Mouse (Mus musculus): Measurements from ENCODE around the gene Auts2. TPM values are rescaled to one million over a fixed set of nuclear protein-coding genes. Genes with fewer than 3 reads are reported as not detected.

Gene Auts2
- polyA plus RNA-seq, 1 experiment from 2014 or later = 29.4 TPM

DNA sequence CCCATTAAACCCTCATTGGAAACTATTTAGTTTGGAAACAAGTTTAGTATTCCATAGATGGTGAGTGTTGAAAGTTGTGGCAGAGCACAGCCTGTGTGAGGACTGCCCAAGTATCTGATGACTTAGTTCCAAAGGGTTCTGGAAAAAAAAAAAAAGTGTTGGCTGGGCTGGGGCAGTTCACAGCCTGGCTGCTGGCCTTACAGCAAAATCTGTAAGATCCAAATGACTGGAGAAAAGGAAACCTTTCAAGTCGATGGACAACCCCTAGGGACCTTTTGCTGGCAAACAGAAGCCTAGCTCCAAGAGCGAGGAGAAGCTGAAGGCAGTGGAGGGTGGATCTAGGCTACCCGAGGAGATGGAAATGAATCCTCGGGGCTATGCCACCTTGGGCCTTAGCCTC is 869.4 kb downstream of the Auts2 start:
- no peak overlapping the region for H3K4me3 ChIP-seq (ENCODE audit: low read depth, low read length)
- no peaks in the 10 kb centered on the region for H3K36me3 ChIP-seq (ENCODE audit: control insufficient read depth, insufficient read depth, low read length)
- H3K9me3 ChIP-seq (ENCODE audit: control insufficient read depth, low read length) = no peaks in the 10 kb centered on the region
- ATAC-seq (ENCODE audit: low read depth) = no peak
- H3K4me2 ChIP-seq (ENCODE audit: low read depth, low read length) = no peak overlapping the region
- H3K4me1 ChIP-seq (ENCODE audit: control insufficient read depth, insufficient read depth, low read length) = no peaks in the 10 kb centered on the region
- 60% methylated on average over 4 of the region's 4 CpGs for WGBS
- peak; percentile 47 for DNase-seq (ENCODE audit: low spot score)
- no peaks in the 10 kb centered on the region for H3K27me3 ChIP-seq (replicated peaks; ENCODE audit: control insufficient read depth, insufficient read depth, low read length)
- no peak overlapping the region for H3K27ac ChIP-seq (replicated peaks; ENCODE audit: low read depth, low read length)
- no peak overlapping the region for H3K9ac ChIP-seq (ENCODE audit: low read depth, low read length)

DNA sequence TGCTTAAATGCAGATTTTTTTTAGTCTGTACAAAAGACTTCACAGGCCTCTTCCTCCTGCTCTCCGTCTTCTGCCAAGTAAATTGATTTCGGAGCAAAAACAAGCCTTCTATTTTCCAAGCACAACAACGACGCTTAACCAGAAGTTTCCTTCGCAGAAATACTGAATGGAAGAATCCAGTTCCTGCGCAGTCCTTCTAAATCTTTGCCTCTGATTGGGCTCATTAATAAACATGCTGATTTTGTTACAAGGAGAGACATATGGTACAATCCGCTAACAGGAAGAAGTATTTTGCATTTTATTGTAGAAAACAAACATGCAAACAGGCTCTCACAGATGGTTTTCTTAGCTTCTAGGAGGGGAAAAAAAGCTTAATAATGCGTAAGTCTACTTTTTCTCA is 878.1 kb downstream of the Auts2 start:
- no peaks in the 10 kb centered on the region for H3K27me3 ChIP-seq (replicated peaks; ENCODE audit: control insufficient read depth, insufficient read depth, low read length)
- H3K4me3 ChIP-seq (ENCODE audit: low read depth, low read length) = no peak overlapping the region
- 76% methylated on average over 8 of the region's 8 CpGs for WGBS
- H3K27ac ChIP-seq (replicated peaks; ENCODE audit: low read depth, low read length) = no peak overlapping the region
- H3K9ac ChIP-seq (ENCODE audit: low read depth, low read length) = no peak overlapping the region
- H3K4me1 ChIP-seq (ENCODE audit: control insufficient read depth, insufficient read depth, low read length) = no peaks in the 10 kb centered on the region
- 0 out of 2 replicates have a peak, but pooled peaks cover 3% of the 10 kb centered on the region for H3K9me3 ChIP-seq (ENCODE audit: control insufficient read depth, low read length)
- no peak for ATAC-seq (ENCODE audit: low read depth)
- no peak for DNase-seq (ENCODE audit: low spot score)
- H3K4me2 ChIP-seq (ENCODE audit: low read depth, low read length) = no peak overlapping the region
- H3K36me3 ChIP-seq (ENCODE audit: control insufficient read depth, insufficient read depth, low read length) = no peaks in the 10 kb centered on the region

GRCm38 (mm10) chr5:131664657-131665056 is 878.5 kb downstream of the Auts2 start:
- ATAC-seq (ENCODE audit: low read depth) = no peak
- WGBS = 91% methylated on average over 7 of the region's 7 CpGs

DNA sequence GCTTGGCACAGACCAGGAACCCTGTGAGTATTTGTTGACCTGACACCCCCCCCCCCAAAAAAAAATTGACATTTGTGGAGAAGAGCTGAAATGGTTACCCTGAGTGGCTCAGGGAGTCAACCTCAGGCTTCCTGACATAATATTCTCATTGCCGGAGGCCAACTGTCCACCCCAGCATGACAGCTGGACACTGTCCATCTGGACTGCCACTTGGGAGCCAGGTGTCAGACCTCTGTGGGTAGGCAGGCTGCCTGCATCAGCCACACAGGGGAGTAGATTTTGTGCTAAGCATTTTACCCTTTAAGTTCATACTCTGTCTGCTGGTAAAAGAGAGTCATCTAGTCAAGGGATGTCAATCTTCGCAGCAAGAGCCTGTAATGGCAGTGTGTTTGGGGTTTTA is 880.5 kb downstream of the Auts2 start:
- DNase-seq (ENCODE audit: low spot score) = no peak
- Histone ChIP-seq H3K4me2 (ENCODE audit: low read depth, low read length) (no peak overlapping the region), H3K27ac (replicated peaks; ENCODE audit: low read depth, low read length) (no peak overlapping the region), H3K9ac (ENCODE audit: low read depth, low read length) (no peak overlapping the region), H3K4me1 (ENCODE audit: control insufficient read depth, insufficient read depth, low read length) (no peaks in the 10 kb centered on the region), H3K9me3 (ENCODE audit: control insufficient read depth, low read length) (0 out of 2 replicates have a peak, but pooled peaks cover 3% of the 10 kb centered on the region), H3K4me3 (ENCODE audit: low read depth, low read length) (no peak overlapping the region), H3K27me3 (replicated peaks; ENCODE audit: control insufficient read depth, insufficient read depth, low read length) (no peaks in the 10 kb centered on the region), H3K36me3 (ENCODE audit: control insufficient read depth, insufficient read depth, low read length) (no peaks in the 10 kb centered on the region)
- ATAC-seq (ENCODE audit: low read depth) = no peak
- WGBS = 81% methylated on average over 2 of the region's 2 CpGs

More at GRCm38 (mm10) chr5:131664657-131665056, 878.5 kb downstream of the Auts2 start:
- Histone ChIP-seq H3K4me3 (ENCODE audit: low read depth, low read length) (no peak overlapping the region), H3K36me3 (ENCODE audit: control insufficient read depth, insufficient read depth, low read length) (no peaks in the 10 kb centered on the region), H3K27ac (replicated peaks; ENCODE audit: low read depth, low read length) (no peak overlapping the region), H3K9ac (ENCODE audit: low read depth, low read length) (no peak overlapping the region), H3K4me2 (ENCODE audit: low read depth, low read length) (no peak overlapping the region), H3K4me1 (ENCODE audit: control insufficient read depth, insufficient read depth, low read length) (no peaks in the 10 kb centered on the region), H3K27me3 (replicated peaks; ENCODE audit: control insufficient read depth, insufficient read depth, low read length) (no peaks in the 10 kb centered on the region), H3K9me3 (ENCODE audit: control insufficient read depth, low read length) (0 out of 2 replicates have a peak, but pooled peaks cover 3% of the 10 kb centered on the region)
- DNase-seq (ENCODE audit: low spot score) = no peak

DNA sequence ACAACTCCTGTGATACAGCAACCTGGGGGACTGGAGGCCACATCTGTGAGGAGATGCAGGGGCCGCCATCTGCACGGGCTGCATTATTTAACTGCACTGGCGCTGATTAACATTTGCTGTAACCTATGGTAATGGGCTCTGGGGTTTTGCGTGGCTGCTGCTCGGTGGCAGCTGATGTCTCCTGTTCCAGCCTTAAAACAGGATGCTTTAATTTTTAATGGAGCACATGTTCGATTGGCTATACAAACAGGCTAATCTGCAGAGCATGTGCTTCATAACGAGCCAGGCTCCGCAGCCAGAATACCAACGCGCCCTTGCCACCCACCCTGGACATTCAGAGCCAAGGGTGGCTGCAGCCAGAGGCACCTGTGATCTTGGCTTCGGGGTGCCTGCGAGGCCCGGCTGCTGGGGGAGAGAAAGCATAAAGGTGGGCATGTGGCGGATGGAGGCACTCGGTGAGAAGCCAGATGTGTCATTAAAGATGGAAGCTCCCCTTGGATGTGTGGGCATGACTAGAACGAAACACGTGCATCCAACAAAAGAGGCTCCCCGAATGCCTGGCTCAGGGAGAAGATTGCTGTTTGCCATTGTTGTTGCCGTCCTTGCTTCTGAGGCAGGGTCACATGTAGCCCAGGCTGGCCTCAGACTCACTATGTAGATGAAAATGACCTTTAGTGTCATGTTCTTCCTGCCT is 884.2 kb downstream of the Auts2 start:
- Histone ChIP-seq H3K4me1 (ENCODE audit: control insufficient read depth, insufficient read depth, low read length) (peaks cover 4% of the 10 kb centered on the region), H3K27me3 (replicated peaks; ENCODE audit: control insufficient read depth, insufficient read depth, low read length) (no peaks in the 10 kb centered on the region), H3K9ac (ENCODE audit: low read depth, low read length) (no peak overlapping the region), H3K36me3 (ENCODE audit: control insufficient read depth, insufficient read depth, low read length) (no peaks in the 10 kb centered on the region), H3K27ac (replicated peaks; ENCODE audit: low read depth, low read length) (no peak overlapping the region), H3K9me3 (ENCODE audit: control insufficient read depth, low read length) (0 out of 2 replicates have a peak, but pooled peaks cover 3% of the 10 kb centered on the region), H3K4me3 (ENCODE audit: low read depth, low read length) (no peak overlapping the region), H3K4me2 (ENCODE audit: low read depth, low read length) (no peak overlapping the region)
- 81% methylated on average over 19 of the region's 19 CpGs for WGBS
- ATAC-seq (ENCODE audit: low read depth) (no peak), DNase-seq (ENCODE audit: low spot score) (no peak)

GRCm38 (mm10) chr5:131654206-131654605 is 888.9 kb downstream of the Auts2 start:
- peaks cover 4% of the 10 kb centered on the region for H3K4me1 ChIP-seq (ENCODE audit: control insufficient read depth, insufficient read depth, low read length)
- H3K4me3 ChIP-seq (ENCODE audit: low read depth, low read length) = no peak overlapping the region
- no peak for ATAC-seq (ENCODE audit: low read depth)
- no peaks in the 10 kb centered on the region for H3K36me3 ChIP-seq (ENCODE audit: control insufficient read depth, insufficient read depth, low read length)
- H3K9ac ChIP-seq (ENCODE audit: low read depth, low read length) = no peak overlapping the region
- H3K9me3 ChIP-seq (ENCODE audit: control insufficient read depth, low read length) = no peaks in the 10 kb centered on the region
- DNase-seq (ENCODE audit: low spot score) = no peak
- no peaks in the 10 kb centered on the region for H3K27me3 ChIP-seq (replicated peaks; ENCODE audit: control insufficient read depth, insufficient read depth, low read length)
- 54% methylated on average over 7 of the region's 7 CpGs for WGBS
- no peak overlapping the region for H3K4me2 ChIP-seq (ENCODE audit: low read depth, low read length)
- H3K27ac ChIP-seq (replicated peaks; ENCODE audit: low read depth, low read length) = no peak overlapping the region

DNA sequence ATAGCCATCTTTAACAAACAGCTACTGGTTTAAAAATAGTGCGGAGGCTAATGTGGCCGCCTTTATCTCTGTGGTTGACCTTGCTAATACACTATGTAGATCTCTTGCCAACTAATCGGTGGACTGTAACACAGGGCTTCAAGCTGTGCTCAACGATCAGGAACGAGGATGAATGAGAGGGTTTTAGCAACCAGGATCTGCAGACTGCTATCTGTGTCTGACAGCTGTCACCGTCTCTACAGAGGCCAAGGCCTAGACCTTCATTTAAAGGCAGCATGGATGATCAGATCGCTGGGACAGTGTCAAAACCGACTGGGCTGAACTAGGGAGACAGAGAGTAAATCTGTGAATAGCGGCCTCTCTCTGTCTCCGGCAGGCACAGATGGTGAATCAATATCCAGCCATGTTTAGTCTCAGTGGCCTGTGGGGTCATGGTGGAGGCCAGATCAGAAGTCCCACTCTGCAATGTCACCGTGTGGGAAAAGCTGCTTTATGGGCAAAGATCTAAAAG is 892.7 kb downstream of the Auts2 start:
- no peaks in the 10 kb centered on the region for H3K9me3 ChIP-seq (ENCODE audit: control insufficient read depth, low read length)
- DNase-seq (ENCODE audit: low spot score) = no peak
- no peaks in the 10 kb centered on the region for H3K36me3 ChIP-seq (ENCODE audit: control insufficient read depth, insufficient read depth, low read length)
- 72% methylated on average over 11 of the region's 11 CpGs for WGBS
- H3K27me3 ChIP-seq (replicated peaks; ENCODE audit: control insufficient read depth, insufficient read depth, low read length) = no peaks in the 10 kb centered on the region
- H3K4me1 ChIP-seq (ENCODE audit: control insufficient read depth, insufficient read depth, low read length) = peaks cover 23% of the 10 kb centered on the region
- no peak for ATAC-seq (ENCODE audit: low read depth)
- H3K4me3 ChIP-seq (ENCODE audit: low read depth, low read length) = no peak overlapping the region
- no peak overlapping the region for H3K9ac ChIP-seq (ENCODE audit: low read depth, low read length)
- no peak overlapping the region for H3K4me2 ChIP-seq (ENCODE audit: low read depth, low read length)
- H3K27ac ChIP-seq (replicated peaks; ENCODE audit: low read depth, low read length) = no peak overlapping the region

DNA sequence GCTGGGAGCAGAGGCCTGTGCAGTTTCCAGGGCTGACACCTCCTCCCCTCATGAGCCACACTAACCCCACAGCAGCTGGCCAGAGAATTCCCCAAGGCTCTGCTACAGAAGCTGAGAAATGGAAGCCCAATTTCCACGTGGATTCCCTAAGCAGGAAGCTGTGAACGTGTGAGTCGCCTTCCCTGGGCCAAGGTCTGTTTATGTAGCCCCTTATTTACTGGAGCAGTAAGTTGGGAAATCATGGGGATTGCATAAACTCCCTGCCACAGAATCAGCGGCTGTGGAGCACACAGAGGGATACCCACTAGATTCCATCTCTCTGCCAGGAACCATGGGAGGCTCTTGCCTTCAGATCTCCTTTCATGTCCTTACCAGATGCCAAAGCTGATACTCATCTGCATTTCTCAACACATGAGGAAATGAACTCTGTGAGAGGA is 895.4 kb downstream of the Auts2 start:
- ATAC-seq (ENCODE audit: low read depth) (peak; percentile 51; the same call in 1 of the 2 replicates), DNase-seq (ENCODE audit: low spot score) (peak; percentile 81)
- Histone ChIP-seq H3K27me3 (replicated peaks; ENCODE audit: control insufficient read depth, insufficient read depth, low read length) (no peaks in the 10 kb centered on the region), H3K36me3 (ENCODE audit: control insufficient read depth, insufficient read depth, low read length) (no peaks in the 10 kb centered on the region), H3K4me1 (ENCODE audit: control insufficient read depth, insufficient read depth, low read length) (peaks cover 28% of the 10 kb centered on the region), H3K9me3 (ENCODE audit: control insufficient read depth, low read length) (no peaks in the 10 kb centered on the region), H3K4me3 (ENCODE audit: low read depth, low read length) (no peak overlapping the region), H3K4me2 (ENCODE audit: low read depth, low read length) (no peak overlapping the region), H3K27ac (replicated peaks; ENCODE audit: low read depth, low read length) (0 out of 2 replicates have a peak overlapping the region, but pooled peaks have one; percentile 36), H3K9ac (ENCODE audit: low read depth, low read length) (no peak overlapping the region)
- 10% methylated on average over 4 of the region's 4 CpGs for WGBS
